Mouse (Mus musculus): Measurements from ENCODE around the gene Cd3e. TPM values are rescaled to one million over a fixed set of nuclear protein-coding genes. Genes with fewer than 3 reads are reported as not detected.

Gene Cd3e
- polyA plus RNA-seq, 1 experiment from 2014 or later, result not detected

- WGBS, result 70% methylated on average over 8 of the region's 8 CpGs
- H3K9me3 ChIP-seq (ENCODE audit: control insufficient read depth, low read length), result no peaks in the 10 kb centered on the region
- no peak overlapping the region for H3K4me3 ChIP-seq (ENCODE audit: low read depth, low read length)
- DNase-seq (ENCODE audit: low spot score) (no peak), ATAC-seq (ENCODE audit: insufficient number of reproducible peaks, low FRiP score, low TSS enrichment, low read depth) (no peak)
- H3K36me3 ChIP-seq (ENCODE audit: control insufficient read depth, insufficient read depth, low read length), result no peaks in the 10 kb centered on the region
- H3K4me2 ChIP-seq (ENCODE audit: low read depth, severe bottlenecking), result no peak overlapping the region
- no peak overlapping the region for H3K27ac ChIP-seq (replicated peaks; ENCODE audit: low read depth, low read length)
- H3K9ac ChIP-seq (ENCODE audit: low read length), result no peak overlapping the region
- H3K27me3 ChIP-seq (ENCODE audit: control insufficient read depth, insufficient read depth, low read length), result no peaks in the 10 kb centered on the region
- no peaks in the 10 kb centered on the region for H3K4me1 ChIP-seq (ENCODE audit: control insufficient read depth, insufficient read depth, low read length)
Measured at GRCm38 (mm10) chr9:45027376-45027775, 17.9 kb upstream of the Cd3e start.

DNA sequence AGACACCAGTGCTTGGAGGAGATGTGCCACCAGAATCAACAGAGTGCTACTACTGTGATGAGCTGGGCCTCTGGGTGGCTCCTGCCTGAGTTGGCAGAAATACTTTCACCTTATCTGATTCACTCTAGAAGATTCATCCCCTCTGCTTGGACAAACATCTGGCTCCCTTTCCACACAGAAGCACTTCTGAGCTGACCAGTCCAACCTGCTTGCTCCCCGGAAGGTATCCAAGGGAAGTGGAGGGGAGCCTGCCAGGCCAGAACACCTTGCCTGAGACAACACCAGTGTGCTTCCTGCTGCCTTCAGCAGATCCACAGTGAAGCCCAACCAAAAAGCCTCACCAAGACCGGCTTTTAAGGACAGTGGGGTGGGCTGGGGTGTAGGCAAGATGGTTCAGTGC is 14.8 kb upstream of the Cd3e start:
- Histone ChIP-seq H3K27ac (replicated peaks; ENCODE audit: low read depth, low read length) (no peak overlapping the region), H3K4me3 (ENCODE audit: low read depth, low read length) (no peak overlapping the region), H3K4me1 (ENCODE audit: control insufficient read depth, insufficient read depth, low read length) (no peaks in the 10 kb centered on the region), H3K27me3 (ENCODE audit: control insufficient read depth, insufficient read depth, low read length) (no peaks in the 10 kb centered on the region), H3K9ac (ENCODE audit: low read length) (no peak overlapping the region), H3K9me3 (ENCODE audit: control insufficient read depth, low read length) (no peaks in the 10 kb centered on the region), H3K4me2 (ENCODE audit: low read depth, severe bottlenecking) (no peak overlapping the region), H3K36me3 (ENCODE audit: control insufficient read depth, insufficient read depth, low read length) (no peaks in the 10 kb centered on the region)
- DNase-seq (ENCODE audit: low spot score) (no peak), ATAC-seq (ENCODE audit: insufficient number of reproducible peaks, low FRiP score, low TSS enrichment, low read depth) (no peak)
- WGBS, result 73% methylated on average over 2 of the region's 2 CpGs

DNA sequence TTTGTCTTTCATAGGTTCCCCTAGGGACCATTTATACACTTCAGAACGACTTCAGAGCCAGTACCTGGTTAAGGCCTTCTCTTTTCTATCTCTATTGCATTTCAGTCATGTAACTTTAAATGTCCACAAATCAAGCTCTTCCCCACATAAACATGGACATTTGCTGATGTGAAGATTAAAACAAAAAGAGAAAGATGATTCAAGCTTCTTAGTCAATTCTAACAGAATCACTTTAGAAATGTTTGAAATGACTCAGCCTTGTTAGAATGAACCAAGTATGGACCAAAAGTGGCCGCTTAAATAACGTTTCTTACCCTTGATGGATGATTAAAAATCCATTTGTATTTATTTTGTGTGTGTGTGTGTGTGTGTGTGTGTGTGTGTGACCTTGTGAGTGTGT is 14.2 kb upstream of the Cd3e start:
- no peak for ATAC-seq (ENCODE audit: insufficient number of reproducible peaks, low FRiP score, low TSS enrichment, low read depth)
- WGBS, result 65% methylated on average over 3 of the region's 3 CpGs

DNA sequence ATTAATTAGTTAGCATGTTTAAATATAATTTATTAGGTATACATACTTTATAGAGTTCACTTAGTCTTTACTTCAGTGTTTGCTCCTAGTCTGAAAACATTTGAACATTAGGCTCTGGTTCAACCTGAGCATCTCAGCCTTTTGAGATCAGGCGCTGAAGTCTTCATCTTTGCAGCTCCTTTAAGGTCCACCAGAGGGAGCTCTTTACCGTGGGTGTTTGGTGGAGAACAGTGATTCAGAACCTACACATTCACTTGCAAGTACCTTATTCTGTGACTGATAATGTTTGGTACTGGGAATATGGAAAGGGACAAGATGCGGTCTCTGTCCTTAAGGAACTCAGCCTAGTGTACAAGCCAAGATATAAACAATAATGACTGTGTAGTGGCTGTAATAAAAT is 13.4 kb upstream of the Cd3e start:
- H3K9ac ChIP-seq (ENCODE audit: low read length), result no peak overlapping the region
- H3K36me3 ChIP-seq (ENCODE audit: control insufficient read depth, insufficient read depth, low read length), result no peaks in the 10 kb centered on the region
- H3K4me2 ChIP-seq (ENCODE audit: low read depth, severe bottlenecking), result no peak overlapping the region
- WGBS, result 8% methylated on average over 3 of the region's 3 CpGs
- H3K27me3 ChIP-seq (ENCODE audit: control insufficient read depth, insufficient read depth, low read length), result no peaks in the 10 kb centered on the region
- no peaks in the 10 kb centered on the region for H3K9me3 ChIP-seq (ENCODE audit: control insufficient read depth, low read length)
- no peak overlapping the region for H3K27ac ChIP-seq (replicated peaks; ENCODE audit: low read depth, low read length)
- DNase-seq (ENCODE audit: low spot score) (peak; percentile 76), ATAC-seq (ENCODE audit: insufficient number of reproducible peaks, low FRiP score, low TSS enrichment, low read depth) (no peak)
- H3K4me1 ChIP-seq (ENCODE audit: control insufficient read depth, insufficient read depth, low read length), result no peaks in the 10 kb centered on the region
- no peak overlapping the region for H3K4me3 ChIP-seq (ENCODE audit: low read depth, low read length)

More for the DNA sequence above, 14.2 kb upstream of the Cd3e start:
- Histone ChIP-seq H3K27me3 (ENCODE audit: control insufficient read depth, insufficient read depth, low read length) (no peaks in the 10 kb centered on the region), H3K27ac (replicated peaks; ENCODE audit: low read depth, low read length) (no peak overlapping the region), H3K4me3 (ENCODE audit: low read depth, low read length) (no peak overlapping the region), H3K4me1 (ENCODE audit: control insufficient read depth, insufficient read depth, low read length) (no peaks in the 10 kb centered on the region), H3K9ac (ENCODE audit: low read length) (no peak overlapping the region), H3K36me3 (ENCODE audit: control insufficient read depth, insufficient read depth, low read length) (no peaks in the 10 kb centered on the region), H3K4me2 (ENCODE audit: low read depth, severe bottlenecking) (no peak overlapping the region), H3K9me3 (ENCODE audit: control insufficient read depth, low read length) (no peaks in the 10 kb centered on the region)
- no peak for DNase-seq (ENCODE audit: low spot score)

GRCm38 (mm10) chr9:45018031-45018430 is 8.6 kb upstream of the Cd3e start:
- H3K4me2 ChIP-seq (ENCODE audit: low read depth, severe bottlenecking), result no peak overlapping the region
- H3K27me3 ChIP-seq (ENCODE audit: control insufficient read depth, insufficient read depth, low read length), result no peaks in the 10 kb centered on the region
- no peak overlapping the region for H3K4me3 ChIP-seq (ENCODE audit: low read depth, low read length)
- H3K9ac ChIP-seq (ENCODE audit: low read length), result no peak overlapping the region
- WGBS, result 85% methylated on average over 11 of the region's 11 CpGs
- no peaks in the 10 kb centered on the region for H3K4me1 ChIP-seq (ENCODE audit: control insufficient read depth, insufficient read depth, low read length)
- DNase-seq (ENCODE audit: low spot score), result no peak
- H3K27ac ChIP-seq (replicated peaks; ENCODE audit: low read depth, low read length), result no peak overlapping the region
- H3K9me3 ChIP-seq (ENCODE audit: control insufficient read depth, low read length), result no peaks in the 10 kb centered on the region
- no peak for ATAC-seq (ENCODE audit: insufficient number of reproducible peaks, low FRiP score, low TSS enrichment, low read depth)
- no peaks in the 10 kb centered on the region for H3K36me3 ChIP-seq (ENCODE audit: control insufficient read depth, insufficient read depth, low read length)

DNA sequence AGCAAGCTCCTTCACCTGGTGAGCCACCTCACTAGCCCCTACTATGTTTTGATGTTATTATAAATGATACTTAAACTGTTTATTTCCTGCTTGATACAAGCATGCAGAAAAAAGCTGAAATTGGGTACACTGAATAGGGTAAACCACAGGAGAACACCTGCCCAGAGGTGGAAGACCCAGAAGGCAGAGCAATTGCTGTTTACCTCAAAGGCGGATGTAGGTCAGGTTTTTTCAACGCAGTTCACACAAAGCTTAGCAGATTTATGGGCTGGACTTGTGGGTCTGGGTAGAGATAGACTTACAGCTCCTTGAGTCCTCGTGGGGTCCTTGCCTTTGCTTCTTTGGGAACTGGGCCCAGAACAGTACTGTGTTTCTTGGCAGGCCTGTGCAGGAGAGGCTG is 6.4 kb upstream of the Cd3e start:
- H3K4me1 ChIP-seq (ENCODE audit: control insufficient read depth, insufficient read depth, low read length), result no peaks in the 10 kb centered on the region
- WGBS, result 70% methylated on average over 3 of the region's 3 CpGs
- no peak overlapping the region for H3K4me2 ChIP-seq (ENCODE audit: low read depth, severe bottlenecking)
- H3K27ac ChIP-seq (replicated peaks; ENCODE audit: low read depth, low read length), result no peak overlapping the region
- H3K36me3 ChIP-seq (ENCODE audit: control insufficient read depth, insufficient read depth, low read length), result no peaks in the 10 kb centered on the region
- ATAC-seq (ENCODE audit: insufficient number of reproducible peaks, low FRiP score, low TSS enrichment, low read depth), result no peak
- H3K9ac ChIP-seq (ENCODE audit: low read length), result no peak overlapping the region
- no peaks in the 10 kb centered on the region for H3K27me3 ChIP-seq (ENCODE audit: control insufficient read depth, insufficient read depth, low read length)
- H3K9me3 ChIP-seq (ENCODE audit: control insufficient read depth, low read length), result no peaks in the 10 kb centered on the region
- DNase-seq (ENCODE audit: low spot score), result no peak
- no peak overlapping the region for H3K4me3 ChIP-seq (ENCODE audit: low read depth, low read length)

DNA sequence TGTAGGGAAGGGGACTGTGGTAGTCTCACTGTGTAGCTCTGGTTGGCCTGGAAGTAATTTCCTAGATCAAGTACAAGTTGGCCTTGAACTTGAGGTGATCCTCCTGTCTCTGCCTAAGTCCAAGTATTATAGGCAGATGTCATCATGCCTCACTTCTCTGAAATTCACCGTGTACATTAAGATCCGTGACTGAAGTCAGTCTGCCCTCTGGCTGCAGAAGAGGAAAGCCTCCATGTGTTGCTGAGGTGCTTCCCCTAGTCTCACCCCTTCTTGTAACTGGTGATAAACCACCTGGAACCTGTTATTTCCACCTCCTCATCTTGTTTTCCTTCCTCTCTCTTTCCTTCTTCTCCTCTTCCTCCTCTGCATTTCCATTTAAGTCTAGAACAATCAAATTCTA is 5.5 kb upstream of the Cd3e start:
- no peaks in the 10 kb centered on the region for H3K36me3 ChIP-seq (ENCODE audit: control insufficient read depth, insufficient read depth, low read length)
- no peak overlapping the region for H3K9ac ChIP-seq (ENCODE audit: low read length)
- WGBS, result 30% methylated on average over 2 of the region's 2 CpGs

GRCm38 (mm10) chr9:45011291-45011690 is 1.9 kb upstream of the Cd3e start:
- 0 out of 2 replicates have a peak, but pooled peaks cover 2% of the 10 kb centered on the region for H3K9me3 ChIP-seq (ENCODE audit: control insufficient read depth, low read length)
- no peaks in the 10 kb centered on the region for H3K36me3 ChIP-seq (ENCODE audit: control insufficient read depth, insufficient read depth, low read length)
- 50% methylated on average over 6 of the region's 6 CpGs for WGBS
- no peak for DNase-seq (ENCODE audit: low spot score)
- no peaks in the 10 kb centered on the region for H3K4me1 ChIP-seq (ENCODE audit: control insufficient read depth, insufficient read depth, low read length)
- no peak overlapping the region for H3K27ac ChIP-seq (replicated peaks; ENCODE audit: low read depth, low read length)
- no peak overlapping the region for H3K9ac ChIP-seq (ENCODE audit: low read length)
- H3K4me2 ChIP-seq (ENCODE audit: low read depth, severe bottlenecking), result no peak overlapping the region
- H3K4me3 ChIP-seq (ENCODE audit: low read depth, low read length), result no peak overlapping the region
- H3K27me3 ChIP-seq (ENCODE audit: control insufficient read depth, insufficient read depth, low read length), result no peaks in the 10 kb centered on the region
- no peak for ATAC-seq (ENCODE audit: insufficient number of reproducible peaks, low FRiP score, low TSS enrichment, low read depth)

More for the DNA sequence above, 5.5 kb upstream of the Cd3e start:
- Histone ChIP-seq H3K27me3 (ENCODE audit: control insufficient read depth, insufficient read depth, low read length) (no peaks in the 10 kb centered on the region), H3K9me3 (ENCODE audit: control insufficient read depth, low read length) (no peaks in the 10 kb centered on the region), H3K4me1 (ENCODE audit: control insufficient read depth, insufficient read depth, low read length) (no peaks in the 10 kb centered on the region), H3K4me2 (ENCODE audit: low read depth, severe bottlenecking) (no peak overlapping the region), H3K4me3 (ENCODE audit: low read depth, low read length) (no peak overlapping the region), H3K27ac (replicated peaks; ENCODE audit: low read depth, low read length) (no peak overlapping the region)
- ATAC-seq (ENCODE audit: insufficient number of reproducible peaks, low FRiP score, low TSS enrichment, low read depth) (no peak), DNase-seq (ENCODE audit: low spot score) (no peak)

DNA sequence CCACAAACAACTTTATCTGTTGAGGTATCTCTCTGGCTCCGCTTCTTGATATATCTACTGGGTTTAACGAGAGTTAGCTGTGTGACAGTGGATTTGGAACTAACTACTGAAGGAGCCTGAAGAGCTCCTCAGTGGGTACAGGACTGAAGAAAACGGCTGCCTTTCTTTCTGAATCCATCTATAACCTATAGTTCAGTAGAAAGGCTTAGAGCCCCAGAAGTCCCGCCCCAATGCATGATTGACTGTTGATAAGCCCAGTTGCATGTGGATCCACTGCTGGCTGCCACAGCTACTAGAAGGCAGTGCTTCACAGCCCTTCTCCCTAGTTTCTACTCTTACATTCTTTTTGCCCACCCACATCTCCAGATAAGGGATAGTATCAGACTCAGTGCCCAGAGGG is 1.0 kb upstream of the Cd3e start:
- ATAC-seq (ENCODE audit: insufficient number of reproducible peaks, low FRiP score, low TSS enrichment, low read depth) (no peak), DNase-seq (ENCODE audit: low spot score) (no peak)
- Histone ChIP-seq H3K27me3 (ENCODE audit: control insufficient read depth, insufficient read depth, low read length) (no peaks in the 10 kb centered on the region), H3K4me2 (ENCODE audit: low read depth, severe bottlenecking) (no peak overlapping the region), H3K27ac (replicated peaks; ENCODE audit: low read depth, low read length) (no peak overlapping the region), H3K4me3 (ENCODE audit: low read depth, low read length) (no peak overlapping the region), H3K36me3 (ENCODE audit: control insufficient read depth, insufficient read depth, low read length) (no peaks in the 10 kb centered on the region), H3K4me1 (ENCODE audit: control insufficient read depth, insufficient read depth, low read length) (no peaks in the 10 kb centered on the region), H3K9me3 (ENCODE audit: control insufficient read depth, low read length) (0 out of 2 replicates have a peak, but pooled peaks cover 2% of the 10 kb centered on the region), H3K9ac (ENCODE audit: low read length) (no peak overlapping the region)
- 72% methylated on average over 4 of the region's 4 CpGs for WGBS

Data from limb, embryonic 11.5 days (tissue).